Mouse (Mus musculus) mature B cell (primary cell): Measurements from ENCODE around the gene Olfr924.
"Not testable (repeated sequence)": the region's sequence is repeated elsewhere in the genome, so short reads cannot be mapped to it uniquely, and the experiment has no call there.

ENCODE experiments used
- in situ Hi-C: fragments of 300-500 bp; cut with MboI; formaldehyde crosslinking; loops from 2 replicates; pipeline ENCODE4 v1.14.3; 2019

Olfr924 gene

DNA sequence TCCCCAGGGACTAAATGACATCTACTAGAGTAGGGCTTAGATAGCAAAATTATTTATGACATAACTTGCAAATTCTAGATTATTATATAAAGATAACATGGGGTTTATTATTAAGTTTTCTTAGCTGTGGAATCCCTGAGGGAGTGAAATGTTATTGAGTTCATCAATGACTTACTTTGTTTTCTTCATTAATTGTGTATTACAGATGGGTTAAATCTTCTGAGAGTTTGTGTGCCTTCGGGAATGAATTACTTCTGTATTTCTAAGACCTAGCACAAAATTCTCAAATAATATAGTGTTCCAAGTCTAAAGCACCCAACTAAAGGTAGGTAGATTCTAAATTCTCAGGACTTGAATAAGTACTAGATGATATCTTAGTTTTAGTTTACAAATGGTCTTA, at the start of gene Olfr924:
TSS of gene Olfr924 (plus strand) at position 301 of the 400 bp plus-strand sequence.
- in situ Hi-C loops = no loop called here

DNA sequence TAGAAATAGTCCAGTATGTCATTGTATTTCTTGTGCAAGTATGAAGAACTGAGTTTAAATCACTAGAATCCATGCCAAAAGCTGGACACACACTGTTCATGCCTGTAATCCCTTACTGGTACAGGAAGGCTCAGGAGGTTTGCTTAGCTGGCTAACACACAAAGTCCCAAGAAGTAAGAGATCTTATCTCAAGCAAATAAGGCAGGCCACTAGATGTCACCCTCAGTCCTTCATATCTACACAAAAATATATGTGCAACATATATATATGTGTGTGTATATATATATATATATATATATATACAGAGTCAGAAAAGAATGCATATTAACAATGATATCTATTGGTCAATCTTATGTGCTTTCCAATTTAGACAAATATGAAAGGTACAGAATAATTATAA, 38.6 kb upstream of the Olfr924 start:
- in situ Hi-C loops = no loop called here

DNA sequence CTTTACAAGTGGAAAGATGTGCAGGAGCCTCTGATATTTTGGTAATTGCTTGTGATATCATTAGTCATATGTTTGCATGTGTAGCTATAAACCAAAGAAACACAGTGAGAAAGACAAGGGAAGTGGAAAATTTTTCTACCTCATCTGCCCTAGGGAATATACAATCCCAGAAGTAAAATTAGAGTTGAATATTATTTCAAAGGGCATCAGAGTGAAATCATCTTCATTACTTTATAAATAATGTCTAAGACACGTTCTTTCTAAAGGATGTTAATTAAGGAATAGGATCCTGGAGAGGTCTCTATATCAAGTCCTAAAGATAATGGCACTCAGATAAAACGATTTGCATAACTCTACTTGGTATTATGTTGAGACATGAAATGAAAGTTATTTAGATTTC, 29.9 kb upstream of the Olfr924 start, which contains the start of gene Olfr922:
TSS of gene Olfr922 (plus strand) at position 301 of the 400 bp plus-strand sequence.
- in situ Hi-C loops = no loop called here

DNA sequence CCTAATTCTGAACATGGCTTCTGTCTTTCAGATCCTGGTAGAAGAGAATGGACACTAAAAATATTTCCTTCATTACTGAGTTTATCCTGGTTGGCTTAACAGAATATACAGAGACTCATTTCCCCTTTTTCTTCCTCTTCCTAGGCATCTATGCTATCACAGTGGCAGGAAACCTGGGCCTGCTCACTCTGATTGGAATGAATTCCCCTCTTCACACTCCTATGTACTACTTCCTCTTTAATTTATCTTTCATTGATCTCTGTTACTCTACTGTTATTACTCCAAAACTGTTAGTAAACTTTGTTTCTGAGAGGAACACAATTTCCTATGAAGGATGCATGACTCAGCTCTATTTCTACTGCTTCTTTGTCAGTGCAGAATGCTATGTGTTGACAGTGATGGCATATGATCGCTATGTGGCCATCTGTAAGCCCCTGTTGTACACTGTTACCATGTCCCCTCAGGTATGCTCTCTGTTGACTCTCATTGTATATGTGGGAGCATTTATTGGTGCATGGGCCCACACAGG, 28.7 kb upstream of the Olfr924 start:
- in situ Hi-C loops = no loop called here

DNA sequence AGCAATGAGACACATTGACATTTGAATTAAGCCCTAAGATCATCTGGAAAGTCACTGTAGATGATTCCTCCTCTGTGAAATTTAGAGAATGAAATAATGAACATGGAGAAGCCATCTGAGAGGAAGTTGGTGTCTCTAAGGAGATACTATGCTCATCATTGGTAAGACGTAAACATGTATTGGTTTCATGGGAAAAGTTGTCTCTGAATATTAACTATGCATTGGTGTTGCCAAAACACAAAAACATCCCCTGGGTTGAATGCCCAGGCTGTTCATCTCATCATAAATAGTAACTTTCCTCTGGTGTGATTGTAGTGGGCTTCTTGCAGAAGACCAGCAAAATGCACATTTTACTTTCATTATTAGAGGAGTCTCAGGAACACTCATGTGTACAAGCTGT, 18.0 kb upstream of the Olfr924 start, which contains the start of gene Olfr923:
TSS of gene Olfr923 (plus strand) at position 301 of the 400 bp plus-strand sequence.
- in situ Hi-C loops = no loop called here

DNA sequence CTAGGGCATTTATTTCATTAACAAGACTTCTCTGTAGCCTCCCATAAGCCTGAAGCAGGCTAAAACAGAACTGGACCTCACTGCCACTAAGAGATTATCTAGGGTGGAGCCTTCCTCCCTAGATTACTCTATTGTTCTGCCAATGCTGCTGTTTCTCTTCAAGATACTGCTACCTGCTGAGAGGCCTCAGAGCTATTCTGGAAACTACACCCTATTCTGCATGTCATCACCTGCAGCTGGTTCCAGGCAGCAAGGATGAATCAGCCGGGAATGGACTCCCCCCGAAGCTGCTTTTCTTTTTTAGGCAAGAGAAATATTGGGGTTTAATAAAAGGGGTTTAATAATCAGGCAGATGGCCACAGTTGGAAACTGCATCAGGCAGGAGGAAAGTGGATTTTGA, 11.2 kb upstream of the Olfr924 start:
- in situ Hi-C loops = no loop called here

DNA sequence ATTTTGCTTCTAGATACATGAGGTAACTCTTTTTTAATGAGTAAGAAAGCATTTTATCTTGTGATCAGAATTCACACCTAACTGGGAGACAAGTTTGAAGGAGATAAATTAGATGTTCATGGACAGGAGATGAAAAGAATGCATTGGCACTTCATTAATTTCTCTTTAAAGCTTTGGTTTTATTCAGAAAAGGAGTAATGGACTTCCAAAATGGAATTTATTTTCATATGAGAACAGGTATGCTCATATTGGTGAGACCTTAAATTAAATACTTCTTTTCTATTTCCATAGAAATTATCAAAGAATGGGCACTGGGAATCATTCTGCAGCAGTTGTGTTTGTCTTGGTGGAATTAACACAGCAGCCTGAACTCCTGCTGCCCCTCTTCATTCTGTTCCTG, 10.5 kb downstream of the Olfr924 start, which contains the start of gene Olfr26:
TSS of gene Olfr26 (plus strand) at position 301 of the 400 bp plus-strand sequence.
- in situ Hi-C loops = no loop called here

DNA sequence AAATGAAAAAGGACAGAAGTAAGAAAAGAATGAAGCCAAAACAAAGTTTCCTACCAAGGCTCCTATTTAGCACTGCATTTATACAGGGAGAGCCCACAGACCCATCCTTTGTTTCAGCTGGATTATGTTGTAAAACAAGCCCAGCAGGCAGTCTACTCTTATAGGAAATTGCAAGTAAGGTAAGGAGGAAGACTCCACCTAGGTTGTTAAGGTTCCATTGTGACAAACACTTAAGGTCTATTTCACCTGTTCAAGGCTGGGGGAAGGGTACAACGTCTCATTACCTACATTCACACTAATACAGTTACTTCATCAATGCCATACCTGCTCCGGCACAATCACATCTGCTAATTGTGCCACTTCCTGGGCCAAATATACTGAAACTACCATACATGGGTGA, 30.6 kb downstream of the Olfr924 start:
- in situ Hi-C loops = not testable (repeated sequence)

DNA sequence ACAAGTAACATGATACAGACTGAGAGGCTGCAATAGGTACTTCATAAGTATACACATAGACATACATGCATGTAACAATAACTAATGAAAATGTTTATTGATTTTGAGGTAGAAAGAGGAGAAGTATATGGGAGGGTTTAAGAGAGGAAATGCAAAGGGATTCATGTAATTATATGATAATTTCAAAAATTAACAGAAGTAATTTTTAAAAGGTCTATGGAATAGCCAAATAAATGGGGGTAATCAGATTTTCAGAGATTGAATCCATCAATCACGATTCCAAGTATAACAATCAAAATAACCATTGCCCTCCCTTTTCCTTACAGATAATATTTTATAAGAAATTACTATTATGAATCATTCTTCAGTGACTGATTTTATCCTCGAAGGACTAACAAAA, 32.6 kb downstream of the Olfr924 start, which contains the start of gene Olfr926:
TSS of gene Olfr926 (plus strand) at position 301 of the 400 bp plus-strand sequence.
- in situ Hi-C loops = no loop called here
